Mouse (Mus musculus) kidney, embryonic 16.5 days (tissue): ENCODE measurements around the gene Cd248. TPM values are rescaled to one million over a fixed set of nuclear protein-coding genes. Genes with fewer than 3 reads are reported as not detected.

Experiments
- ATAC-seq: fragments of 200-750 bp; cut with Nextera tagmentation; 2 replicates; pipeline ENCODE4 v1.8.0; 2017; ENCODE audit warnings: moderate TSS enrichment; ENCODE audit not compliant: low FRiP score, low TSS enrichment
- H3K27ac ChIP-seq: fragments of 300-500 bp; sonication (generic); 2 replicates; pipeline ENCODE4 v1.5.1; 2014; ENCODE audit warnings: low read length
- H3K27me3 ChIP-seq: fragments of 300-500 bp; sonication (generic); 2 replicates; pipeline ENCODE4 v1.6.1; 2014; ENCODE audit warnings: low read length, control low read depth, mixed read lengths; ENCODE audit not compliant: insufficient read depth
- H3K36me3 ChIP-seq: fragments of 300-500 bp; sonication (generic); 2 replicates; pipeline ENCODE4 v1.6.1; 2014; ENCODE audit warnings: low read length, control low read depth, mixed read lengths; ENCODE audit not compliant: insufficient read depth
- H3K4me1 ChIP-seq: fragments of 300-500 bp; sonication (generic); 2 replicates; pipeline ENCODE4 v1.6.1; 2014; ENCODE audit warnings: low read length, control low read depth, mixed read lengths; ENCODE audit not compliant: insufficient read depth
- H3K4me2 ChIP-seq: fragments of 300-500 bp; sonication (generic); replicated peaks from 2 replicates; pipeline ENCODE4 v1.6.1; 2014; ENCODE audit warnings: low read depth, low read length
- H3K4me3 ChIP-seq: fragments of 300-500 bp; sonication (generic); 2 replicates; pipeline ENCODE4 v1.5.1; 2014; ENCODE audit warnings: mild to moderate bottlenecking, low read length
- H3K9ac ChIP-seq: fragments of 300-500 bp; sonication (generic); replicated peaks from 2 replicates; pipeline ENCODE4 v1.6.1; 2014; ENCODE audit warnings: low read length
- H3K9me3 ChIP-seq: fragments of 300-500 bp; sonication (generic); 2 replicates; pipeline ENCODE4 v1.6.1; 2016; ENCODE audit warnings: low read length, control low read depth
- WGBS: fragments of 180-500 bp; shearing (Covaris S2); extraction: QIAGEN DNeasy Blood & Tissue Kit; methylation state at CpG from one replicate; pipeline ENCODE4 v1.1.7; 2014; 5-methylcytosine and 5-hydroxymethylcytosine counted together
- polyA plus RNA-seq: library from polyadenylated mRNA; unstranded; fragments of >200 nt; fragmentation: Nextera tagmentation; extraction: Ambion mirVana; gene quantifications from 2 replicates; pipeline ENCODE4 v1.2.1, GENCODE M21; 2015

Cd248 gene
- 59.3 and 64.5 TPM in 2 replicates for polyA plus RNA-seq

DNA sequence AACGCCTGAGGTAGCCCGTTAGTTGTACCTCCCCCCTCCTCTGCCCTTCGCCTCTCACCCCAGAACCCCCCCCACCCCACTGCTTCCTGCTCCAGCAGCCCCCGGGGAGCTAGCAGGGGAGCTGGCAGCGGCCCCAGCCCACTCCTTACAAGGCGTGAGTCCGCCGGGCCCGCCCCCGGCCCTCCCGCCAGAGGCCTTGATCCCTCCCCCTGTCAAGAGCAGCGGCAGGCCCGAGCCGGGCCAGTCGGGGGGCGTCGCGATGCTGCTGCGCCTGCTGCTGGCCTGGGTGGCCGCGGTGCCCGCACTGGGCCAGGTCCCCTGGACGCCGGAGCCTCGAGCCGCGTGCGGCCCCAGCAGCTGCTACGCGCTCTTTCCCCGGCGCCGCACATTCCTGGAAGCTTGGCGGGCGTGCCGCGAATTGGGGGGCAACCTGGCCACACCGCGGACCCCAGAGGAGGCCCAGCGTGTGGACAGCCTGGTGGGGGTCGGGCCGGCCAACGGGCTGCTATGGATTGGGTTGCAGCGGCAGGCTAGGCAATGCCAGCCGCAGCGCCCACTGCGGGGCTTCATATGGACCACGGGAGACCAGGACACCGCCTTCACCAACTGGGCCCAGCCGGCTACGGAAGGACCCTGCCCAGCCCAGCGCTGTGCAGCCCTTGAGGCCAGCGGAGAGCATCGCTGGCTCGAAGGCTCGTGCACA lies at the start of gene Cd248:
TSS of gene Cd248 (plus strand) at position 212 of the 703 bp plus-strand sequence.
- no peaks in the 10 kb centered on the region for H3K9me3 ChIP-seq
- H3K27me3 ChIP-seq, result peaks cover 20% of the 10 kb centered on the region
- ATAC-seq, result peak; percentile 64
- H3K36me3 ChIP-seq, result no peaks in the 10 kb centered on the region
- peak within 1 kb of the TSS; percentile 62 for H3K4me3 ChIP-seq
- peak within 1 kb of the TSS; percentile 94 for H3K27ac ChIP-seq
- WGBS, result 2% methylated on average over 43 of the region's 56 CpGs
- H3K9ac ChIP-seq, result peak within 1 kb of the TSS; percentile 78
- peak within 1 kb of the TSS; percentile 77 for H3K4me2 ChIP-seq
- H3K4me1 ChIP-seq, result peaks cover 58% of the 10 kb centered on the region

GRCm38 (mm10) chr19:5018191-5018590 lies 49.7 kb upstream of the Cd248 start:
- peaks cover 10% of the 10 kb centered on the region for H3K4me1 ChIP-seq
- H3K27ac ChIP-seq, result no peak overlapping the region
- H3K4me3 ChIP-seq, result no peak overlapping the region
- no peaks in the 10 kb centered on the region for H3K36me3 ChIP-seq
- WGBS, result 84% methylated on average over 3 of the region's 3 CpGs
- ATAC-seq, result no peak
- H3K27me3 ChIP-seq, result no peaks in the 10 kb centered on the region
- no peak overlapping the region for H3K4me2 ChIP-seq
- H3K9me3 ChIP-seq, result no peaks in the 10 kb centered on the region
- no peak overlapping the region for H3K9ac ChIP-seq

GRCm38 (mm10) chr19:5021416-5021815 lies 46.5 kb upstream of the Cd248 start:
- Histone ChIP-seq H3K4me3 (no peak overlapping the region), H3K9ac (no peak overlapping the region), H3K27ac (no peak overlapping the region), H3K9me3 (no peaks in the 10 kb centered on the region), H3K36me3 (no peaks in the 10 kb centered on the region), H3K4me1 (peaks cover 9% of the 10 kb centered on the region), H3K27me3 (no peaks in the 10 kb centered on the region), H3K4me2 (no peak overlapping the region)
- WGBS, result 68% methylated on average over 2 of the region's 2 CpGs
- ATAC-seq, result no peak

DNA sequence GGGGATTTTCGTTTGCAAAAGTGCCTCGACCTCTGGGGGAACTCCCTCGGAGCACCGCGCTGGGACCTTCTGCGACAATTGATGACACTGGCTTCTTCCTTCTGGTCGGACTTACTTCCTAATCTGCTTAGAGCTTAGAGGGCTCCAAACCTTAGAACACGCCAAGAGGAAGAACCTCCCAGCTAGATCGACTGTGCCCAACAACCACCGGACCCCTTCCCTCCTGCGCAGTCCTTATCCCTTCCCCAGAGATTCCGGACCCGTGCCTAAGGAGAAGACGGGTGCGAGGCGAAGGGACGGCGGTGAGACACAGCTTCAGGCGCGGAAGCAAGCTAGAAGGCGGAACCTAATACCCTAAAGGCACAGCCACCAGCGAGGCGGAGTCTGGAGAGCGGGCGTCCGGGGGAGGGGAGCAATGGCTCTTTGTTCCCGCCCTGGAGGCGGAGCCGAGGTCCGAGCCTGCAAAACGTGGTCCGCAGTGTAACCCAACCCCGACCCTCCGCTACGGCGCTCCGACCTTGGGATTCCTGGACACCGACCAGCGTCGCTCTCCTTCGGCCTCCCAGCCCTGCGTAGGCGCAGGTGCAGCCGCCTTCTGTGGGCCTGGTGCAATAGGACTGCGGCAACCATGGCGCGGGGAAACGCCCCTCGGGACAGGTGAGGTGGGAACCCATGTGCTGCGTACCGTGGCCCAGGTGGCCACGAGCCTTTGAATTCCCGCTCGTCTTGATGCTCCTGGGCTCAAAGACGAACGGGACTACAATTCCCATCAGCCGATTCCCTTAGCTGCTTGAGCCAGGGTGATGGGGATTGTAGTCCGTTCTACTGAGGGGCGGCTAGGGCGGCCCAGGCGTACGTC lies 44.0 kb upstream of the Cd248 start, which contains the start of gene Slc29a2:
TSS of gene Slc29a2 (plus strand) at position 240 of the 859 bp plus-strand sequence.
- ATAC-seq, result peak; percentile 97
- H3K4me3 ChIP-seq, result peak within 1 kb of the TSS; percentile 86
- H3K9me3 ChIP-seq, result no peaks in the 10 kb centered on the region
- peaks cover 7% of the 10 kb centered on the region; the same call in 1 of the 2 replicates for H3K4me1 ChIP-seq
- H3K4me2 ChIP-seq, result peak within 1 kb of the TSS; percentile 97
- peak within 1 kb of the TSS; percentile 82 for H3K9ac ChIP-seq
- WGBS, result under 1% methylated on average over 62 of the region's 62 CpGs
- H3K27ac ChIP-seq, result peak within 1 kb of the TSS; percentile 85
- no peaks in the 10 kb centered on the region for H3K27me3 ChIP-seq
- peaks cover 8% of the 10 kb centered on the region; the same call in 1 of the 2 replicates for H3K36me3 ChIP-seq

DNA sequence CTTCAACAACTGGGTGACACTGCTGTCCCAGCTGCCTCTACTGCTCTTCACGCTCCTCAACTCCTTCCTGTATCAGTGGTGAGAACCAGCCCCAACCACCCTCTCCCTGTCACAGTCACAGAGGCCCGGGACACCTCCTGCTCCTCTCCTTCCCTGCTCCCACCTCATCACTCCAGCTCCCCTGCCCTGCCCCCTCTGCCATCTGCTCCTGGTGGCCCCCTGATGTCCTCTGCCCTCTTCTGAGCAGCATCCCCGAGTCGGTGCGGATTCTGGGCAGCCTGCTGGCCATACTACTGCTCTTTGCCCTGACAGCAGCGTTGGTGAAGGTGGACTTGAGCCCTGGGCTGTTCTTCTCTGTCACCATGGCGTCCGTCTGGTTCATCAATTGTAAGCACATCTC lies 41.8 kb upstream of the Cd248 start:
- ATAC-seq, result no peak
- Histone ChIP-seq H3K4me3 (no peak overlapping the region), H3K36me3 (peaks cover 22% of the 10 kb centered on the region; the same call in 1 of the 2 replicates), H3K9ac (no peak overlapping the region), H3K4me1 (peaks cover 7% of the 10 kb centered on the region; the same call in 1 of the 2 replicates), H3K27me3 (no peaks in the 10 kb centered on the region), H3K9me3 (no peaks in the 10 kb centered on the region), H3K4me2 (no peak overlapping the region), H3K27ac (no peak overlapping the region)
- WGBS, result 82% methylated on average over 8 of the region's 8 CpGs

- no peaks in the 10 kb centered on the region for H3K4me1 ChIP-seq
- no peak overlapping the region for H3K27ac ChIP-seq
- WGBS, result 83% methylated on average over 3 of the region's 3 CpGs
- H3K4me3 ChIP-seq, result no peak overlapping the region
- ATAC-seq, result no peak
- H3K9me3 ChIP-seq, result no peaks in the 10 kb centered on the region
- H3K36me3 ChIP-seq, result peaks cover 21% of the 10 kb centered on the region; the same call in 1 of the 2 replicates
- no peak overlapping the region for H3K4me2 ChIP-seq
- H3K27me3 ChIP-seq, result no peaks in the 10 kb centered on the region
- no peak overlapping the region for H3K9ac ChIP-seq
Observed at GRCm38 (mm10) chr19:5032686-5033085, 35.2 kb upstream of the Cd248 start.

- 82% methylated on average over 4 of the region's 4 CpGs for WGBS
- H3K27me3 ChIP-seq, result no peaks in the 10 kb centered on the region
- no peak overlapping the region for H3K4me2 ChIP-seq
- no peak for ATAC-seq
- H3K9ac ChIP-seq, result no peak overlapping the region
- H3K9me3 ChIP-seq, result no peaks in the 10 kb centered on the region
- H3K4me3 ChIP-seq, result no peak overlapping the region
- H3K4me1 ChIP-seq, result peaks cover 17% of the 10 kb centered on the region
- 0 out of 2 replicates have a peak, but pooled peaks cover 1% of the 10 kb centered on the region for H3K36me3 ChIP-seq
- no peak overlapping the region for H3K27ac ChIP-seq
Observed at GRCm38 (mm10) chr19:5036577-5036976, 31.3 kb upstream of the Cd248 start.

- Histone ChIP-seq H3K4me3 (peak overlapping the region; percentile 89), H3K27me3 (no peaks in the 10 kb centered on the region), H3K27ac (peak overlapping the region; percentile 79), H3K4me2 (peak overlapping the region; percentile 86), H3K9ac (peak overlapping the region; percentile 95), H3K36me3 (no peaks in the 10 kb centered on the region), H3K4me1 (peaks cover 23% of the 10 kb centered on the region), H3K9me3 (no peaks in the 10 kb centered on the region)
- ATAC-seq, result peak; percentile 25
- 4% methylated on average over 32 of the region's 32 CpGs for WGBS
Observed at GRCm38 (mm10) chr19:5037678-5038571, 30.0 kb upstream of the Cd248 start.

DNA sequence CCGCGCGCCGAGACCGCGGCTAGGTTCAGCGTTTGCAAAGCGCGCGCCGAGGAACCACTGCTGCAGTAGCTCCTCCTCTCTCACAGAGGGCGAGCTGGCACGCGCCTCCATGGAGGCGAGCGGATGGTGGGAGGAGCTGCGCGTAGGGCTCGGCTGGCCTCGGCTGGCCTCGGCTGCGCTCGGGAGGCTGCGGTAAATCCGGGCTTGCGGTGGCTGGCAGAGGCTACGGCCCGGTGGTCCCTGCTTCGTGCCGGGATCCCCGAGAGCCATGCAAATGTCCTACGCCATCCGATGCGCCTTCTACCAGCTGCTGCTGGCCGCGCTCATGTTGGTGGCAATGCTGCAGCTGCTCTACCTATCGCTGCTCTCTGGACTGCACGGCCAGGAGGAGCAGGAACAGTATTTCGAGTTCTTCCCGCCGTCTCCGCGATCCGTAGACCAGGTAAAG lies 29.1 kb upstream of the Cd248 start, which contains the start of the genes B4gat1 and AC124502.3:
TSS of gene B4gat1 (plus strand) at position 118 of the 448 bp plus-strand sequence.
TSS of gene AC124502.3 (plus strand) at position 183 of the 448 bp plus-strand sequence.
- no peaks in the 10 kb centered on the region for H3K27me3 ChIP-seq
- H3K27ac ChIP-seq, result peak within 1 kb of the TSS; percentile 79
- H3K4me1 ChIP-seq, result peaks cover 23% of the 10 kb centered on the region
- peak within 1 kb of the TSS; percentile 95 for H3K9ac ChIP-seq
- WGBS, result under 1% methylated on average over 40 of the region's 44 CpGs
- H3K36me3 ChIP-seq, result no peaks in the 10 kb centered on the region
- H3K4me2 ChIP-seq, result peak within 1 kb of the TSS; percentile 86
- peak; percentile 92 for ATAC-seq
- H3K9me3 ChIP-seq, result no peaks in the 10 kb centered on the region
- peak within 1 kb of the TSS; percentile 89 for H3K4me3 ChIP-seq
